Mouse (Mus musculus) kidney, postnatal 4 days (tissue): ENCODE results near the gene Anks4b.
A peak's percentile ranks its signal among the peaks of the same experiment; 100 is the strongest.

ENCODE experiments used
- DNase-seq, 2 experiments: peaks; one replicate each; pipeline ENCODE4 v3.0.0; 2021; ENCODE audit warnings: mixed read lengths in 2 of 2

The Anks4b gene

DNA sequence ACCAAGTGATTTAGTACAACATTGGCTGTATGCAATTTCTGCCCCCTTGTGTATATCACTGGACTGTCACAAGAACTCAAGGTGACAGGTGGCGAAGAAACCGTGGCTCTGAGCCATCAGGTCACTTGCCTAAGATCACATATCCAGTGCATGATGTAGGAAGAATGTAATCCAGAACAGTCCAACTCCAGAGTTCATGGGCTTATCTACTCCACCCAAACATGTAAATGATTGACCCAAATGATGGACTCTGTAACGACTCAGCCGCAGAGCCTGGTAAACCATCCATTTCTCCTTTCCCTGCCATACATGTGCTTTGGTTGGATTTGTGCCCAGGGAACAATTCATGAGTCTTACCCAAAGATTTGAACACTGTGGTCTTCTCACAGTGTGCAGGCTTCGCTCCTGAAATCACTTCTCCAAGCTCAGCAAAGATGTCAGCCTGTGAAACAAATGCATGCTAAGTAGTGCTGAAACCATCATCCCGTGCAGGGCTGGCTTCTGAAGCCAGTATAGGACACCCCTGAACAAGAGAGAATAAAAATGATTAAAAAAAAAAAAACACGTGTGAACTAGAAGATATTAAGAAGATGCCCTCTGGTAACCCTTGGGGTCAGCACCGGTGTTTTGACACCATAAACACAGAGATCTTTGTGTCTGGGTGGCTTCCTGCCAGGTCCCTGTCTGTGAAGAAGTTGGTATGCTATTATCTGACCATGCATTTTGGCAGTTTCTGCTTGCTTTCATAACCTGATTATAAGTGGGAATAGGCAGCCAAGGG is 15.9 kb downstream of the Anks4b start:
- peak; percentile 21 to 50 for DNase-seq

DNA sequence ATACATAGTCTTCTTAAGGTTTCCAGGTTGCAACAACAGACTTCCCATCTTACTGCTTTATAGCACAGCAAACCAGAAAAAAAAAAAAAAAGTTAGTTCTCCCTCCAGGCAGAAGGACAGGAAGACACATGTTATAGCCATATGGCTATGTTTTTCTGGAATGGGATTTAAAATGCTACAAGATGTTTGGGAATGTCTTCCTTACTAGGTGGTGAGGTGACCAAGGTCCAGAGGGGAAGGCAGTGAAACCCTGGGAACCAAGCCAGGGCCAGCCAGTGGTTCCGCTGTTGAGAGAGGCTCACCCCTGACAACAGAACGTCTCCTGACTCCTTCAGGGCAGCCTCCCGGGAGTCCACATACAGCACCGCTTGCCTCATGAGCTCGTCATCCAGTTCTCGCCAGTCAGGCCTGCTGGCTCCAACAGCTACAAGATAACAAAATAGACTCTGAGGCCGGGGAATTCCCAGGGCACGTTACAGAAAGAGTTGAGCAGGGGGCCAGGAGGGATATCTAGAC is 16.6 kb downstream of the Anks4b start:
- peak; percentile 38 to 68 for DNase-seq

DNA sequence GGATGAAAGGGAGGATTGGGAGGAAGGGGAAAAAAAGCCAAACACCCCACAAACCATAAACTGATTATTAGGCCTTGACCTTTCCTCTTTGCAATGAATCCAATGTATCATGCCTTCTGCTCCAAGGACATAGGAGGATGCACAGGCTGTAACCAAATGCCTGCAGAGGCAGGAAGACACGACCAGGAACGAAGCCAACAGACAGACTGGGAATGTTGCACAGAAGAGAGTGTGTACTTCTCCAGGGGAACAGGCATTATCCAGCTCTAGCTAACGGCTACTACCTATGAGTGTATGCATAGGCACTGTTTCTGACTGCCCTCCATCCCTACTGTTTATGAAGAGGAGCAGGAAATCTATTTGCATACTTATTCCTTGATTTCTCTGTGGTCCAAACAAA is 18.5 kb downstream of the Anks4b start:
- DNase-seq = no peak

DNA sequence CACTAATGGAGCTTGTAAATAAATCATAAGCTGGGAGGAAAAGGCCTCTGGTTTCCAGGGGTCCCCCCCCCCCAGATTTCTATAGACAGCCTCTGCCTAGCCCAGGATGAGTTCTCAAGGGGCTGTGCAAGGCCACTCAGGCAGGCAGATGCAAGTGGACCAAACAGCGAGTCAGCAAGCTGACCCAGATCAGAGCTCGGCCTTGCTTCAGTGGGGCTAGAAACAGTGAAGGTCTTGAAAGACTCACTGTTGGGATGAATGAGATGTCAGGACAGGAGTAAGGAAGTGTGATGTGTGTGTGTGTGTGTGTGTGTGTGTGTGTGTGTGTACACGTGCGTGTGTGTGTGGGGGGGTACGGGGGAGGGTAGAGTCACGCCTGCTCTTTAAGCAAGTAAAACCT is 19.2 kb downstream of the Anks4b start:
- DNase-seq = no peak

DNA sequence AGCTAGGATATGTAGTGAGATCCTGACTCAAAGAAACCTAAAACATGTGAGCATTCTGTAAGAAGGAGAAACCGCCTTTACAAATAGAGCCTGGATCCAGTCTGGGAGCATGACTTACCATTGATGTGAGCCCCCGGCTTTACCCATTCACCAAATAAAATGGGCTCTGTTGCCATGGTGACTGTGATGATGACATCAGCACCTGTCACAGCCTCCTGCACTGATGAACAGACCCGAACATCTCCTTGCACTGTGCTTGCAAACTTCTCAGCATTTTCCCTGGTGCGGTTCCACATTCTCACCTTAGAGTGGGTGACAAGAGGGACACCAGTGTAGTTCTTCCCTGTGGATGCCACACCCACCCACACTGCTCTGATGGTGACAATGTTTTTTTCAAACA is 21.5 kb downstream of the Anks4b start:
- DNase-seq = no peak

DNA sequence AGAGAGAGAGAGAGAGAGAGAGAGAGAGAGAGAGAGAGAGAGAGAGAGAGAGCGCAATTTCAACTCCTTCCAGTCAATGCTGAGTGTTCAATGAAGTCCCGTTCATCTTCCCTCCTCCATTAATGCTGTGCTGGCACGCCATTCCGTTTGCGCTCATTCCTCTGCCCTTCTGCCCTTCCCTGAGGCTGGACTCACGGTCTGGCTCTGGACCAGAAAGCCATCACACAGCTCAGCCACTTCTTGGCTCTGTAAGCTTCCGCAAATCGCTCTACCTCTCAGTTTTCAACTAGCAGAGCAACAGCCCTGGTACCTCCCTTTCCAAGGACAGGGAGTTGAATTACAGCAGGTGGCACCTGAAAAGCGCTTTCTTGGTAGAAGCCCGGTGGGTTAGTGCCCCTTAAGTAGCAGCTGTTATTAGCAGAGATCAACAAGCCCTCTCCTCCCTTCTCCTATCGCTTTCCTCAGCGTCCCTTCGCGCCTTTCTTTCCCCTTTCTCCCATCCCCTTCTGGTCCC is 27.6 kb downstream of the Anks4b start:
- DNase-seq = peak; percentile 40 to 53

DNA sequence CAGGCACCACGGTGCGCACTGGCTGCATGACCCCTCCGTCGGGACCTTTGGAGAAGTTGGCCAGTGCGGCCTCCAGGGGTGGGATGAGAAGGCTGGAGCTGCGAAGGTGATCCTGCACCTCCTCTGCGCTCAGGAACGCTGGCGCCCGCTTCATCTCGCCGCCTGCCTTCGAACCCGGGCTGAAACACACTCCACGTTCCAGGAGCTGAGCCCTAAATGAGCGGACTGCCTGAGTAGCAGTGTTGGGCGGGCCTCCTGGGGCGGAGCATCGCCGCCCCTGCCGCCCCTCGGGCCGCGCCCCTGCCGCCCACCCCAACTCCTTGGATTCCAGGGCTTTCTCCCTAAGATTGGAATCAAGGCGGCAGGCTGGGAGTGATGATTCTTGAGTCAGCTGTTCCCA is 28.1 kb downstream of the Anks4b start, which contains the start of gene Crym:
Gene Crym (minus strand): TSS at position 341 of the 400 bp plus-strand sequence.
- peak; percentile 21 to 43 for DNase-seq

DNA sequence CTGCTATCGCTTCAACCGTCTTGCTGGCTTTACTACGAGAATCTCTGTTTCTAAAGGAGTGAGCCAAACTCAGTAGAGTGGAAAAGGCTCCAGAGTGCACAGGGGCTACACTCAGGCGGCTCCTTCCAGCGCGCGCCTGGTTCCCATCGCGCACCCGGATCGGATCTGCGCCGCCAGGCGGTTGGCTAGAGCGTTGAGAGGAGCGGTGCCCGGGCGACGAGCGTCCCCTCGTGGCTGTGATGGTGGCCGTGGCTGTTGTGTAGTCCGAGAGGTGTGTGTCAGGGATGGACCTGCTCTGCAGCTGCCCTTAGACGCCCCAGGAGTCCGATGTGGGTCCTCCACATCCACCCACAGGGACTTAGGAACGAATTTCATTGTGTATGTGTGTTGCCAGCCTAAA is 30.1 kb downstream of the Anks4b start, which contains the start of gene Abca14:
Gene Abca14 (plus strand): TSS at position 173 of the 400 bp plus-strand sequence.
- peak; percentile 91 to 92 for DNase-seq

DNA sequence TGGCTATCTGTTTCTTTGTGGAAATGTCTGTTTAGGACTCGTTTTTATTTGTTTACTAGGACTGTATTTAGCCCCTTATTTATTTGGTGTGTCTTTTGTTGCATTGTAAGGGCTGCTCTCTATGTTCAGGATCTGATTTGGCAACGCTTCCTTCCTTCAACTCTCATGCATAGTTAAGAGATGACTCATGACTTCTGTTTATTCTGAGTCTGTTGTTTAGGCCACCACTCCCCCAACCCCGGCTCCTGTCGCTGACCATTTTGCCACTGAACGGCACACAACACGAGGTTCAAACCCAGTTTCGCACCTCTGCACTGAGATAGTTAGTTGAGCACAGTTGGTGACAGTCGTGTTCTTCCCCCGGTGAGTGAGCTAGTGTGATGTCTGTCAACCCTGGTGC is 32.3 kb downstream of the Anks4b start:
- no peak for DNase-seq

DNA sequence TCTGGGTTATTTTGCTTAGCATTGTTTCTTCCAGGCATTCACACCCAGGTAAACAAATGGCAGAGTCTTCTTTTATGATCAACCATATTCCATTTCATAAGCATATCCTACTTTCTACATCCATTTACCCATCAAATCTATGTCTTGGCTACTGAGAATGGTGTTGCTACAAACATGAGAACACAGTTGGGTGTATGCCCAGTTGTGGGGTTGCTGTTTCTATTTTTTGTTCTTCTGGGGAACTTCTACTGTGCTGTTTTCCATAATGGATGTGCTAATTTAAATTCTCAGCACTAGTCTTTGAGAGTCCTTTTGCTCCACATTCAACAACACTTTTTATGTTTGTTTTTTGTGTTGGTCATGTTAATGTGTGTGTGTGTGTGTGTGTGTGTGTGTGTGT is 54.9 kb downstream of the Anks4b start:
- no peak for DNase-seq
